Mouse (Mus musculus): ENCODE results near the gene Lgr5. TPM values are rescaled to one million over a fixed set of nuclear protein-coding genes. Genes with fewer than 3 reads are reported as not detected.

The Lgr5 gene
- 1 to 10 TPM; 1.8 to 2.9 TPM for total RNA-seq (2021)

DNA sequence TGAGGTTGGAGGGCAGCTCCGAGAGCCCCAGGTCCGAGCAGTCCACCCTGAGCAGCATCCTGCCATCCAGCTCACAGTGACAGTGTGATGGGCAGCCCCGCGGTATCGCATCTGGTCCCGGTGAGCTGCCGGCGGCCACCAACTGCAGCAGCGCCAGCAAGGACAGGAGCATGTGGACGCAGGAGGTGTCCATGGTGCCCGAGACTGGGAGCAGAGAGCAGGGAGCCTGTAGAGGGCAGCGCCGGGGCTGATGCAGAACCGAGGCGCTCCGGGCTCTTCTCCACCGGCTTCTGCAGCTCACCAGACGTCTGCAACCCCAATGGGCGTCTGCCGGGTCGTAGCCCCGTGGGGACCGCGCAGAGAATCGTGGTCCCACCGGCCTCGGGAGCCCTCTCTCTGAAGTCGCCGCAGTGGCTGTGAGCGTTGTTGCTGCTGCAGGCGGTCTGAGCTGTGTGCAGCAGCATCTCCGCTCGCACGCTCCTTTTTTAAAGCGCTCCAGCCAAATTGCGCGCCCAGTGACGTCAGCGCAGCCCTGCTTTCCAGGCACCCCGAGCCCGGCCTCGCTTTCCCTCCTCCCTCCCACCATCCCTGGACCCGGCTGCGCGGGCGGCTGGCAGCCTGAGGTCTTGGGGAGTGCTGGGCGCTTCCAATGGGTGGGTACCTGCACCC, at the start of gene Lgr5:
Gene Lgr5, minus strand, starts transcription at position 480 of the 669 bp plus-strand sequence.
- peak; percentile 40 to 41 for DNase-seq (ENCODE audit: extremely low spot score in 1 of 2, low spot score in 1 of 2)

- DNase-seq (ENCODE audit: extremely low spot score in 1 of 2, low spot score in 1 of 2) = no peak
These were observed 39.1 kb upstream of the Lgr5 start for GRCm38 (mm10) chr10:115626678-115627077.

GRCm38 (mm10) chr10:115624957-115625356, 37.4 kb upstream of the Lgr5 start:
- DNase-seq (ENCODE audit: extremely low spot score in 1 of 2, low spot score in 1 of 2) = no peak

- DNase-seq (ENCODE audit: extremely low spot score in 1 of 2, low spot score in 1 of 2) = peak in 1 of 2 experiments; percentile 31
These were observed 36.5 kb upstream of the Lgr5 start for GRCm38 (mm10) chr10:115623956-115624671.

DNA sequence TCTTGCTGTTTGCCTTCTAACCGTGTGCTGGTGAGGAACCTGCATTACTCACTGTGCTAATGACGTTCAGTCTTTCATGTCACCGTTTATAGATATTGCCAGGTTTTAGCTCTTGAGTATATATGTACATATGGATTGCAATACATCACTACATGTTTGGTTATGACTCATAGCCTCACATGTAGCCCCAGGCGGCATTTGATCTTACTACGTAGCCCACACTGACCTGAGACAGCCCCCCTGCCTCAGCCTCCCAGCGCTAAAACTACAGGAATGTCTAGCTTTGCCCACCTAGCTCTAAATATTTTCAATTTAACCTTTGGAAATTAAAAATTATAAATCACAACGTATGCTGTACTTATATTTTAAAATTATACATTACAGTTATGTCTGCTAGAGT, 35.9 kb upstream of the Lgr5 start:
- DNase-seq (ENCODE audit: extremely low spot score in 1 of 2, low spot score in 1 of 2) = no peak

GRCm38 (mm10) chr10:115618288-115618856, 30.8 kb upstream of the Lgr5 start:
- no peak for DNase-seq (ENCODE audit: extremely low spot score in 1 of 2, low spot score in 1 of 2)

DNA sequence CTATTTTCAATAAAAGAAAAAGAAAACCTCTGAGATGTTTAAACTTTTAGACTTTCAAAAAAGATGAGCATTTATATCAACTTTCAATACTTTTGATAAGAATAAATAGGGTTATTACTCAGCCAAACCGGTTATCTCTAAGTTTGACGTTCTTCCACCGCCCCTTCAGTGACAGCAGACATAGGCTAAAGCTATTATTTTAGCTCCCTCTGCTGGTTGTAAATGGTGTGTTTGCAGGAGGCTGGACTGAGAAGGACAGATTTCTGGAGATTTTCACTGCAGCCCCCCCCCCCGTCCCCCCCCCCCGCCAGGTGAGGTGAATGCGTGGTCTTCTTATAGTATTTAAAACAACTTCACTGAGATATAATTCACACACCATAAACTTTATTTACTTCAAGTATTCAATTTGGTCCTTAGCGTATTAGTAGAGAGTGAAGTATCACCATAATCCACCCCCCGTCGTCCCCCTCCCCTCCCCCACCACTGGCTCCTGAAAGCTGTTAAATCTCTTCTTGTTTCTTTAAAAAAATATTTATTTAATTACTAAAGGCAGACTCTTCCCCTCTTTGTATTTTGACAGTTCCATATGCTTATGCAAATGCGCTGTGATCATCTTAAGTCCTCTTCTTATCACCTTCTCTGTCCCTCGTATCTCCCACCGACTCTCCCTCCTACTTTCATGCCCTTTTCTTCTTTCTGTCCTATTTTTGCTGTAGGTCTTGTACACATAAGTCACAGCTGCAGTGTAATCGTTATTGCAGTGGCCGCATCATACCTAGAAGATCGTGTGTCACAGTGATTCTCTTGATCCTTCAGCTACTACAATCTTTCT, 30.1 kb upstream of the Lgr5 start:
- peak in 1 of 2 experiments; percentile 6 for DNase-seq (ENCODE audit: extremely low spot score in 1 of 2, low spot score in 1 of 2)

- DNase-seq (ENCODE audit: extremely low spot score in 1 of 2, low spot score in 1 of 2) = no peak
These were observed 8.2 kb upstream of the Lgr5 start for GRCm38 (mm10) chr10:115595748-115596147.

GRCm38 (mm10) chr10:115593651-115594050, 6.1 kb upstream of the Lgr5 start:
- DNase-seq (ENCODE audit: extremely low spot score in 1 of 2, low spot score in 1 of 2) = no peak

GRCm38 (mm10) chr10:115593221-115593620, 5.6 kb upstream of the Lgr5 start:
- DNase-seq (ENCODE audit: extremely low spot score in 1 of 2, low spot score in 1 of 2) = no peak

GRCm38 (mm10) chr10:115587979-115588378, 399 bp upstream of the Lgr5 start:
- DNase-seq (ENCODE audit: extremely low spot score in 1 of 2, low spot score in 1 of 2) = no peak

- no peak for DNase-seq (ENCODE audit: extremely low spot score in 1 of 2, low spot score in 1 of 2)
These were observed 1.0 kb downstream of the Lgr5 start for GRCm38 (mm10) chr10:115586246-115587231.

DNA sequence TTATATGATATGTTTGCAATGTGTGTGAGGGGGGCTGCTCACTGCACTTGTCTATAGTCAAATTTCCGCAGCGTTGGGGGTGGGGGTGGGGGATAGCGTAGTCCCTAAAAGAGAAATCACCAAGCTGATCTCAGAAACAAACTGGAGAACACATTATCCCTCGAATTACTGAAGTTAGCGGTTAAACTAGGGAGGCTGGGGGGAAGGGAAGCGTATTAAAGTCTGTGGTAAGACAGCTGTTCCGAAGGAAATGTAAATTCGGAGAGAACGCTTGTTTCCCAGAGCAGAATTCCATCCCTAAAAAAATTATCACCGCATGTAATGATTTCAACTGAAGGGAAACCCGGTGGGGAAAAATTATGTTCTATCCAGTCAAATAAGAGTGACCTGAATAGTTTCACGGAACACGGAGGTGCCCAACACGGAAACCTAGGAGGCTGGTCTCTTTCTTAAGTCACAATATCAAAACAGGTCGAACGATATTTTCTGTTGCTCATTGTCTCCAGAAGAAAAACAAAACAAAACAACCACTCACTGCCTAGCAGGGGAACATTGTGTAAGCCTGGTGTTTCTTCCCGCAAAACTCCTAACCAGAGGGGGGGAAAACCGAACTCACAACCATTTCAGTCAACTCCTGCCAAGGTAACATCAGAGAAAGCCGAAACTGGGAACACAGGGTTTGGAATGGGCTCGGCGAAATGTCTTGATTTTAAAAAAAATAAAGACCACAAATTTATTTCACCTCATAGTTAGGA, 1.9 kb downstream of the Lgr5 start:
- DNase-seq (ENCODE audit: extremely low spot score in 1 of 2, low spot score in 1 of 2) = no peak

- DNase-seq (ENCODE audit: extremely low spot score in 1 of 2, low spot score in 1 of 2) = no peak
These were observed 2.9 kb downstream of the Lgr5 start for GRCm38 (mm10) chr10:115584656-115585055.

DNA sequence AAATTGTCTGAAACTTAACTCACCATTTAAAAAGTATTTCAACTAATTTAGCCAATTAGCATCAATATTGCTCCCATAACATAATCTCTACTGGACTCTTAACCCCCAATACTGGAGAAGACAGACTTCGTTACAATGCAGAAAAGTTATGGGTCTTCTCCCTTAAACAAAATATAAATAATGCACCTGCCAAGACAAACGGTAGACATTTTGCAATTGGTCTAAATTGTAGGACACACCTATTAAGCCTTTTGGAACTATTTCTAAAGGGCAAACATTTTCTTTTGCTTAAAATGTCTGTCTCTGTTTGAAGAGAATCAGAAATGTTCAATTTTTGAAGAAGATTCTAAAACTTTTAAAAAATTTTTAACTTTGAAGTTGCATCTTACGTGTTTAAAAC, 4.5 kb downstream of the Lgr5 start:
- no peak for DNase-seq (ENCODE audit: extremely low spot score in 1 of 2, low spot score in 1 of 2)

GRCm38 (mm10) chr10:115581971-115582370, 5.6 kb downstream of the Lgr5 start:
- no peak for DNase-seq (ENCODE audit: extremely low spot score in 1 of 2, low spot score in 1 of 2)

- DNase-seq (ENCODE audit: extremely low spot score in 1 of 2, low spot score in 1 of 2) = no peak
These were observed 8.1 kb downstream of the Lgr5 start for GRCm38 (mm10) chr10:115579494-115579893.

GRCm38 (mm10) chr10:115579076-115579475, 8.5 kb downstream of the Lgr5 start:
- DNase-seq (ENCODE audit: extremely low spot score in 1 of 2, low spot score in 1 of 2) = no peak

All from layer of hippocampus, postnatal 25 days (tissue).